Mouse (Mus musculus): ENCODE measurements at regions not wholly inside any gene's neighbourhood (a gene's known extent, or its start where the extent isn't known, plus 50 kb on each side); places are given as distances from the start of the nearest gene placed in this dataset.

DNA sequence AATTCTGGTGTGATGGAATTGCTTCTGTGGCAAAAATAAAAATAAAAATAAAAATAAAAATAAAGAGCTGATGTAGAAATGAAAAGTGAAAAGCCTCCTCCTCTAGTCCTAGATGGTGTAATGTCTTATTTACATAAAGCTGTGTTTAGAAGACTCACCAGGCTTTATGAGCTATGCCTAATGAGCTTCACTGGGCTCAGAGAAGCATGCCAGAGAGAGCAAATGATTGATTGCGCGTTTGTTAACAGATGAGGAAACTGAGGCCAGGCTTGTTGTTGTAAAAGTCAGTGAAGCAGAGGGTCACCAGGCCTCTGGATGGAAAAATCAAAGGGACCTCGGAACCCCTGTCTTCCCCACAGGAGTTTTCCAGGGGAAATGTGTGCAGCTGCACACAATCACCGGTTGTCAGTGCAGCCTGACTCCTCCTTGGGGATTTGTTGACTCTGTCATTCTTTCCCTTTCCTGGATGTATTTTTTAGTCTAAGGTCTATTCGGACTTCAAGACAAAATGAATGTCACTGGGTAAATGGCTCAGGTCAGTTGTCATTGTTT is 213.8 kb downstream of the Stim2 start:
- H3K9me3 ChIP-seq (replicated peaks) = no peaks in the 10 kb centered on the region
- no peak overlapping the region for H3K4me3 ChIP-seq (replicated peaks)
- no peak overlapping the region for H3K9ac ChIP-seq
- H3K27me3 ChIP-seq = no peaks in the 10 kb centered on the region
- H3K4me2 ChIP-seq = no peak overlapping the region
- no peak overlapping the region for H3K27ac ChIP-seq
- H3K36me3 ChIP-seq = no peaks in the 10 kb centered on the region
- peak; percentile 79 for ATAC-seq (replicated peaks; ENCODE audit: low FRiP score)
- peaks cover 9% of the 10 kb centered on the region for H3K4me1 ChIP-seq
- WGBS = 25% methylated on average over 5 of the region's 5 CpGs

DNA sequence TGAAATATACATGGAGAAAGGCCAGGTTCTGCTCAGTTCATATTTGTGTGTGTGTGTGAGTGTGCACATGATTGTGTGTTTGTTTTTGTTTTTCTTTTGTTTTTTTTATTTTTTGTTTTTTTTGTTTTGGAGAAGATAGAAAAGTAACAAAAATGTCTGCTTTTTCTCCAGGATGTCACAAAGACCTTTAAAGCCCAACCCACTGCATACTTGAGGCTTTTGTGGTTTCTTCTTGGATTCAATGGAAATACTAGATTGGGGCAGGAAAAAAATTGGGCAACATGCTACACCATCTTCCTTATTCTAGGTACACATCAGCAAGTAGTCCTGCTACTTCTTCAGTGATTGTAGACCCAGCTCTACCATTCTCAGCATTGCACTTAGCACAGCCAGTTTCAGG is 226.7 kb downstream of the Stim2 start:
- H3K27me3 ChIP-seq = no peaks in the 10 kb centered on the region
- H3K27ac ChIP-seq = no peak overlapping the region
- H3K4me1 ChIP-seq = no peaks in the 10 kb centered on the region
- no peaks in the 10 kb centered on the region for H3K36me3 ChIP-seq
- no peak overlapping the region for H3K4me3 ChIP-seq (replicated peaks)
- no peaks in the 10 kb centered on the region for H3K9me3 ChIP-seq (replicated peaks)
- no peak overlapping the region for H3K9ac ChIP-seq
- H3K4me2 ChIP-seq = no peak overlapping the region
- ATAC-seq (replicated peaks; ENCODE audit: low FRiP score) = no peak

DNA sequence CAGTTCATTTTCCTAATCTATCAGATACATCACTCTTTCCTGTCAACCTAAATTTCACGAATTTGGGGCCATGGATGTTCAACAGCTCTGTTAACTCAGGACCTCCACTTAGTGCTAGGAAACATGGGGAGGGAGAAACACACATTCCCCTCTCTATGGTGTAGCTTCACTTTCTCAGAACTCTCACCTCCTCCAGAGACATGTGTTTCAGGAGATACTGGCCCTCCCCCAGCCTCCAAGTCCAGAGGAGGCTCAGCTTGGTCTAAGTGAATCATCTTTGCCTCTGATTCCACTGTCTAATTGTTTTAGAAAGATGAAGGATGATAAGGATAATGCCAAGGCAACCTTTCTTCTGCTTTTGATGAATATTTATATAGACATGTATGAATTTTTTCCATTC is 236.3 kb downstream of the Stim2 start:
- H3K27ac ChIP-seq = no peak overlapping the region
- no peaks in the 10 kb centered on the region for H3K27me3 ChIP-seq
- no peaks in the 10 kb centered on the region for H3K9me3 ChIP-seq (replicated peaks)
- H3K4me2 ChIP-seq = no peak overlapping the region
- no peak for ATAC-seq (replicated peaks; ENCODE audit: low FRiP score)
- H3K9ac ChIP-seq = no peak overlapping the region
- no peak overlapping the region for H3K4me3 ChIP-seq (replicated peaks)
- WGBS = 78% methylated on average over 1 of the region's 1 CpGs
- no peaks in the 10 kb centered on the region for H3K36me3 ChIP-seq
- no peaks in the 10 kb centered on the region for H3K4me1 ChIP-seq

DNA sequence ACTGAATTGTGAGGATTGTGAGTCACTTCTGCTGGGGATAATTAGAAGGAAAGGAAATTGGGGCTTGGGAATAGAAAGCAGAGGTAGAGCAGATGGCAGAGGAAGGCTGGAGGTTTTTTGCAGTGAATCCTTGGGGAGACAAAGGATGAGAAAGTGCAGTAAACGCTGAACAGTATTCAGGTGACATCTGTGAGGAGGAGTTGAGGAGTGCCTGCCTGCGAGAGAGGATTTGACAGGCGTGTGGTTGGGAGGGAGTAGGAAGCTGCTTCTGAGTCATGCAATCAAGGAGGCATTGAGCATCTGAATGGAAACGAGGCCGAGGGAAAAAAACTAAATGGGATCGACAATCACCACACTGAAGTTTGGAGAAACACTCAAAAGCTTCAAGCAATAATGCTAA is 236.9 kb downstream of the Stim2 start:
- Histone ChIP-seq H3K9me3 (replicated peaks) (no peaks in the 10 kb centered on the region), H3K27me3 (no peaks in the 10 kb centered on the region)
- ATAC-seq (replicated peaks; ENCODE audit: low FRiP score) = no peak

DNA sequence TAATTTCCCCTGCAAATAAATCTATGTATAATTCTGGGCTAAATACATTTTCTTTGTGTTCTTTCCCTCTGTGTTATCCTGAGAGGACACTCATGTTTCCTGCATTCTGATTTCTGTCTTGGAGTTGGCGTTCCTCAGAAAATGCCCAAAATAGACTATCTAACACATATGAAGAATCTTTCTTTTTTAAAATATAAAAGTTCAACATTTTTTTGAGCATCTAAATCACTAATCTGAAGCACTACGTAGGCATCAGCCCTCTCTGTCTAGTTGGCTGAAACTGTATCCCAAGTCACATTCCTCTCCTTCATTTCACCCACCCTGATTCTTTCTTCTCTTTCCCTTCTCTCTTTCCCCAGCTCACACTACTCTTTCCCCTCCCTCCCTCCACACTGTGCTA is 238.9 kb downstream of the Stim2 start:
- 0 out of 2 replicates have a peak, but pooled peaks cover 3% of the 10 kb centered on the region for H3K4me1 ChIP-seq
- no peak for ATAC-seq (replicated peaks; ENCODE audit: low FRiP score)
- H3K4me3 ChIP-seq (replicated peaks) = no peak overlapping the region
- no peak overlapping the region for H3K27ac ChIP-seq
- no peak overlapping the region for H3K9ac ChIP-seq
- WGBS = 79% methylated on average over 2 of the region's 2 CpGs
- no peaks in the 10 kb centered on the region for H3K9me3 ChIP-seq (replicated peaks)
- no peaks in the 10 kb centered on the region for H3K27me3 ChIP-seq
- H3K4me2 ChIP-seq = no peak overlapping the region
- H3K36me3 ChIP-seq = no peaks in the 10 kb centered on the region

More for the DNA sequence above, 236.9 kb downstream of the Stim2 start:
- Histone ChIP-seq H3K27ac (no peak overlapping the region), H3K9ac (no peak overlapping the region), H3K4me2 (no peak overlapping the region), H3K4me3 (replicated peaks) (no peak overlapping the region), H3K4me1 (no peaks in the 10 kb centered on the region), H3K36me3 (no peaks in the 10 kb centered on the region)
- WGBS = 55% methylated on average over 6 of the region's 6 CpGs

DNA sequence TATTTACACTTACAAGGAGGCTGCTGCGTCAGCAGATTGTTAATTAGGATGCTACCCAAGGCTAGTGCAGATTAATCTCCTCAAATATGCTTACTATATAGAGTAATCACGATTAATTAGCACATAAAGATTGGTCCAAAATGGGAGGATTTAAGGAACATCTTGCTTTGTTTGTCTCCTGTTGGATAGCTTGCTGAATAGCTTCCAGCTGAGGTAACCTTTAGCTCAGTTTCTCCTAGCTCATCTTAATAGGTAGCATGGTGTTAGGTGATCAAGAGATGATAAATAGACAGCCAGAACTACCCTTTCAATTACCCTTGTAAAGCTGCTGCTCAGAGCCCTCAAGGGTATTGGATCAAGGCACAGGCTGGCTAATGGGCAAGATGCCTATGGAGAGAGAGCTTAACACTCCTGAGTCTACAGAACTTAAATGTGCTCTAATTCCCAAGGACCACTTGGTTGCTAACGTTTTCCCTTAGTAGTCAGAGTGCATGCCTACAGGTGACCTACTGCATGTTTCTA is 240.4 kb downstream of the Stim2 start:
- Histone ChIP-seq H3K9me3 (replicated peaks) (no peaks in the 10 kb centered on the region), H3K36me3 (no peaks in the 10 kb centered on the region), H3K27ac (no peak overlapping the region), H3K4me2 (no peak overlapping the region), H3K4me1 (0 out of 2 replicates have a peak, but pooled peaks cover 3% of the 10 kb centered on the region), H3K4me3 (replicated peaks) (no peak overlapping the region), H3K27me3 (no peaks in the 10 kb centered on the region), H3K9ac (no peak overlapping the region)
- no peak for ATAC-seq (replicated peaks; ENCODE audit: low FRiP score)
- 75% methylated on average over 3 of the region's 3 CpGs for WGBS

DNA sequence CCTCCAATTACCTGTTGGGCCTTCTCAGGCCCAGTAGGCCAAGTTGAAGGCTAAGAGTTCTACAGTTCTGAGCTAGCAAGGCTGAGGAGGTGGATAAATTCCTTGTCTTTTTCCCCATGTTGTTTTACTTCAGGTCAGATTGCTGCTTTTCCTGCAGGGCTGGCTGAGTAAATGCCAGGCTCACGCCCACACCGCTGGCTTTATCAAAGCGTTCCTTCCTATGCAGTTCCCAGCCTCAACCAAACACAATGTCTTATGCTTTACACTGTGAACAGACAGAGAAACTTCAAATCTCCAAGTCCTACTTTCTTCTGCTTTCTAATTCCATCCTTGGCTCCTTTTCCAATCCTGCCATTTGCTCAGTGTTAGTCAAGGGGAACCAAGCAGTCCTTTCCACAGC is 241.3 kb downstream of the Stim2 start:
- H3K27ac ChIP-seq = no peak overlapping the region
- WGBS = 91% methylated on average over 3 of the region's 3 CpGs
- no peak overlapping the region for H3K4me2 ChIP-seq
- no peaks in the 10 kb centered on the region for H3K27me3 ChIP-seq
- H3K4me1 ChIP-seq = 0 out of 2 replicates have a peak, but pooled peaks cover 3% of the 10 kb centered on the region
- no peak for ATAC-seq (replicated peaks; ENCODE audit: low FRiP score)
- no peaks in the 10 kb centered on the region for H3K36me3 ChIP-seq
- H3K4me3 ChIP-seq (replicated peaks) = no peak overlapping the region
- no peaks in the 10 kb centered on the region for H3K9me3 ChIP-seq (replicated peaks)
- H3K9ac ChIP-seq = no peak overlapping the region

DNA sequence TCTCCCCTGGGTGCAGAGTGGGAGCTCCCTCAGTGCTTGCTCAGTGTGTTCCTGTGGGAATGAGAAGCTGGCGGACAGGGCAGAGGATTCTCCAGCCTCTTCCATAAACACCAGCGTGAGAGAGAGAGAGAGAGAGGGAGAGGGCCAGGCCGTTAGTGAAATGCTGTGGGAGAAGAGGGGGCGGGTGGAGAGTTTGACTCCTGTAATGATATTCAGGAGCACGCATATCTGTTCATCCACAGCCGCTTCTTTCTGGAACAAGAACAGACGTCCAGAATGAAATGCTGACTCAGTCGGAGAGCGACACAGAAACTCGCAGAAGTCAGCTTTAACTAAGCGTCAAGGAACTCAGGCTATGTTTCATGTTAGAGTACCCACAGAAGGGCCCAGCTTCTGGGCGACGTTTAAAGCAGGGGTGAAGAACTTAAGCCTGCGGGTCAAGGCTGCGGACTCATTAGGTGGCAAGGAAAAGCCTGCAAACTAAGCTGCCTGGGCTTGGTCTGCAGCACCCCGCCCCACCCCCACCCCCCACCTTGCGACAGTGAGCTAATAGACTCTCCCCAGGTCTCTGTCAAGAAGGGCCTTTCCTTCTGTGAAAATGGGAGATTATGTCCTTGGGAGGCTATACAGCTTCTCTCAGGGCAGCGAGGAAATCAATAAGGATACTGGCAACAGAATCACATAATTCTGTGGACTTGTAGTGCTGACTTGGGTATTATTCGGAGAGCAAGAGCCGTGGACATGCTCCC is 243.0 kb downstream of the Stim2 start:
- WGBS = 43% methylated on average over 20 of the region's 20 CpGs
- H3K4me2 ChIP-seq = peak overlapping the region; percentile 33
- H3K27me3 ChIP-seq = no peaks in the 10 kb centered on the region
- peak; percentile 58; the same call in 1 of the 2 replicates for ATAC-seq (replicated peaks; ENCODE audit: low FRiP score)
- 0 out of 2 replicates have a peak, but pooled peaks cover 3% of the 10 kb centered on the region for H3K4me1 ChIP-seq
- H3K4me3 ChIP-seq (replicated peaks) = no peak overlapping the region
- no peaks in the 10 kb centered on the region for H3K36me3 ChIP-seq
- H3K27ac ChIP-seq = no peak overlapping the region
- H3K9ac ChIP-seq = no peak overlapping the region
- no peaks in the 10 kb centered on the region for H3K9me3 ChIP-seq (replicated peaks)

DNA sequence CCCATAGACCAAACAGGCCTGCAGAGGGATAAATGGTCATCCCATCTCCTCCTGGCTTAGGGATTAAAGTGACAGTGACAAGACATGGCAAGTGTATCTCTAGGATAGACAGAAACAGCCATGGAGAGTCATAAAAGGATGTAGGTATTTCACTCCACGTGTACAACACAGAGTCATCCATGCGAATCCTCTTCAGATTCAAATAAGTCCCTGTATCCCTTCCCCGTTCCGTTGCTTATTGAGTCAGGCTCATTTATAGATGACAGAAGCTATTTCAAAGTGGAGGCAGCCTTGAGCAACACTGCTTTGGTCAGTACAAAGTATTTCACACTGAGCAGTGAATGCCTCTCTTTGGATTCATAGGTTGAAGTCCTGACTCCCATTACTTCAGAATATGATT is 243.8 kb downstream of the Stim2 start:
- Histone ChIP-seq H3K4me1 (0 out of 2 replicates have a peak, but pooled peaks cover 3% of the 10 kb centered on the region), H3K9me3 (replicated peaks) (no peaks in the 10 kb centered on the region), H3K9ac (no peak overlapping the region), H3K4me3 (replicated peaks) (no peak overlapping the region), H3K27ac (no peak overlapping the region), H3K27me3 (no peaks in the 10 kb centered on the region), H3K36me3 (no peaks in the 10 kb centered on the region), H3K4me2 (no peak overlapping the region)
- WGBS = 88% methylated on average over 4 of the region's 4 CpGs
- no peak for ATAC-seq (replicated peaks; ENCODE audit: low FRiP score)

DNA sequence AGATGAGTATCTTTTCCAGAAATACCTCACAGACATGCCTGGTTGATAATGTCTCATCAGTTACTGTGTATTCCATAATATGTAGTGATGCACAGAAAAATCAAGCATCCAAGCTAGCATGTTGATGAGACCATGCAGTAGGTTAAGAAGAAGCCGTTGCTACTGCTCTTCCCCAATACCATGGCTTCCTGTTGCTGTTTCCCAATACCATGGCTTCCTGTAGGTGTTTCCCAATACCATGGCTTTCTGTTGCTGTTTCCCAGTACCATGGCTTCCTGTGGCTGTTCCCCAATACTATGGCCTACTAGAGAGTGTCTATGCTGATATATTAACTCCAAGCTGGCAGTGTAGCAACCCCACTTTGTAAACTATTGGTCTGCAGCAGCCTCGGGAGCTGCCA is 253.7 kb downstream of the Stim2 start:
- Histone ChIP-seq H3K9ac (no peak overlapping the region), H3K4me2 (no peak overlapping the region), H3K27me3 (no peaks in the 10 kb centered on the region), H3K4me1 (no peaks in the 10 kb centered on the region), H3K27ac (no peak overlapping the region), H3K9me3 (replicated peaks) (no peaks in the 10 kb centered on the region), H3K36me3 (no peaks in the 10 kb centered on the region), H3K4me3 (replicated peaks) (no peak overlapping the region)
- WGBS = 76% methylated on average over 2 of the region's 2 CpGs
- no peak for ATAC-seq (replicated peaks; ENCODE audit: low FRiP score)

DNA sequence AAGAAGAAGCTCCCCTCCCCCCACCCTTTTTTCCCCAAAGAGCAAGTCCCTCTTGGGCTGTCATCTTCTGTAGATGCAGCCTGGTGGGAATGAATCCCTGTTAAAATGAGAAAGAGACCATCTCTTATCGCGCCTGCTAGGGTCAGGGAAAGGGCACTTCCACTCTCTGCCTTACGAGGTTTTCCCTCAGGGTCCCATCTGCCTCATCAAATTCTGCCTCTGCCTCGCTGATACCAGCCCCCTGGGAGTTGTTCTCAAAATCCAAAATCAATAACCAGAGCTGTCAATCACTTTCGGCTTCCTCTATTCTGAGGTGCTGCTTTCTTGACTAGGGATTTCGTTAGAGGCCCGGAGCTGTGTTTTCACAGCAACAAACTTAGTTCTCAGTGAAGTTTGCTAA is 255.7 kb downstream of the Stim2 start:
- H3K9ac ChIP-seq = no peak overlapping the region
- no peak for ATAC-seq (replicated peaks; ENCODE audit: low FRiP score)
- 66% methylated on average over 7 of the region's 7 CpGs for WGBS
- H3K4me1 ChIP-seq = no peaks in the 10 kb centered on the region
- H3K9me3 ChIP-seq (replicated peaks) = no peaks in the 10 kb centered on the region
- no peak overlapping the region for H3K4me3 ChIP-seq (replicated peaks)
- no peak overlapping the region for H3K27ac ChIP-seq
- H3K4me2 ChIP-seq = no peak overlapping the region
- H3K36me3 ChIP-seq = no peaks in the 10 kb centered on the region
- no peaks in the 10 kb centered on the region for H3K27me3 ChIP-seq

DNA sequence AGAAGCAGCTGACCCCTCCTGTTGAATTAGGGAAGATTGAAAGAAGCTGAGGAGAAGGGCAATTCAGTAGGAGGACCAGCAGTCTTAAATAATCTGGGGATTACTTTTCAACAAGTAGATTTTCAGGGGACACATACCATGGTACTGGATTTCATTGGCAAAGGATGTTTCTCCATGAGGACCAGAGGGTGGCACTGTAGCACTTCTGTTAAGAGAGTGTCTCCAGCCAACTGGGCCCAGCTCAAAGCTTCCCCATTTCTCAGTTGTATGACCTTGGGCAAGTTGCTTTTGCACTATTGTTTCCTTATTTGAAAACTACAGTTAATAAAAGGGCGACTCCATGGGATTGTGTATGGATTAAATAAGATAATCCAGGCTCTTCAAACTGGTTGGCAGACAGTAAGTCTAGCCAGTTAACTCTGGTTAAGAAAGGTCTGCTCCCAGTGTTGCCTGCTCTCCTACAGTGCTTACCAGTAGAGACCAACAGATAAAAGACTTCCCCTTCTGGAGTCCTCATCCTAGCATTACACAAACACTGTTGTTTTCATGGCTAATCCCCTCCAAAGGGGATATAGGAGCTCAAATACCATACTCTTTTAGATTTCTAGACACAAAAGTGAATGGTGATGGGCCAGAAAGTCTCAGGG is 259.9 kb downstream of the Stim2 start:
- peak; percentile 80; the same call in 1 of the 2 replicates for ATAC-seq (replicated peaks; ENCODE audit: low FRiP score)
- H3K27me3 ChIP-seq = no peaks in the 10 kb centered on the region
- H3K4me1 ChIP-seq = no peaks in the 10 kb centered on the region
- 12% methylated on average over 1 of the region's 1 CpGs for WGBS
- H3K4me2 ChIP-seq = no peak overlapping the region
- H3K27ac ChIP-seq = no peak overlapping the region
- H3K4me3 ChIP-seq (replicated peaks) = no peak overlapping the region
- no peaks in the 10 kb centered on the region for H3K9me3 ChIP-seq (replicated peaks)
- no peak overlapping the region for H3K9ac ChIP-seq
- no peaks in the 10 kb centered on the region for H3K36me3 ChIP-seq
